Mouse (Mus musculus) heart, adult 2 months (tissue): ENCODE measurements around the gene Iscu. TPM values are rescaled to one million over a fixed set of nuclear protein-coding genes. Genes with fewer than 3 reads are reported as not detected.

ENCODE experiments used
- DNase-seq, 2 experiments: peaks; one replicate each; pipeline ENCODE4 v3.0.0; 2021
- H3K27ac ChIP-seq: fragments of 200-600 bp; 2 replicates; pipeline ENCODE4 v1.8.1; 2022
- H3K27me3 ChIP-seq: fragments of 200-500 bp; 2 replicates; pipeline ENCODE4 v1.6.1; 2012; ENCODE audit warnings: mild to moderate bottlenecking, low read length, inconsistent platforms, mixed read lengths; ENCODE audit not compliant: control insufficient read depth, insufficient read depth
- H3K36me3 ChIP-seq: fragments of 200-500 bp; 2 replicates; pipeline ENCODE4 v1.6.1; 2012; ENCODE audit warnings: low read length, inconsistent platforms; ENCODE audit not compliant: control insufficient read depth, insufficient read depth
- H3K4me1 ChIP-seq: fragments of 200-500 bp; 2 replicates; pipeline ENCODE4 v1.6.1; 2011; ENCODE audit warnings: low read length; ENCODE audit not compliant: control insufficient read depth, insufficient read depth
- H3K4me3 ChIP-seq: fragments of 200-600 bp; 2 replicates; pipeline ENCODE4 v1.8.1; 2022
- H3K79me2 ChIP-seq: fragments of 200-500 bp; replicated peaks from 2 replicates; pipeline ENCODE4 v1.6.1; 2012; ENCODE audit warnings: mild to moderate bottlenecking, inconsistent platforms, low read length, moderate library complexity, mixed read lengths; ENCODE audit not compliant: control insufficient read depth, insufficient read depth
- H3K9ac ChIP-seq: fragments of 200-500 bp; 2 replicates; pipeline ENCODE4 v1.6.1; 2012; ENCODE audit warnings: low read depth, mild to moderate bottlenecking, control low read depth, inconsistent platforms, low read length, mixed read lengths
- CTCF ChIP-seq: fragments of 200-600 bp; IDR thresholded peaks from 2 replicates; pipeline ENCODE4 v1.8.1; 2022; ENCODE audit warnings: antibody characterized with exemption, mild to moderate bottlenecking, moderate library complexity
- EP300 ChIP-seq: fragments of 200-500 bp; IDR thresholded peaks from 2 replicates; pipeline ENCODE4 v1.6.1; 2011; ENCODE audit warnings: low read depth, low read length, control low read depth; ENCODE audit not compliant: insufficient read depth
- POLR2A ChIP-seq: fragments of 200-500 bp; IDR thresholded peaks from 2 replicates; pipeline ENCODE4 v1.6.1; 2011; ENCODE audit warnings: mild to moderate bottlenecking, low read depth, low read length, control low read depth; ENCODE audit not compliant: insufficient read depth
- WGBS: fragments of 180-500 bp; shearing (Covaris S2); methylation state at CpG from one replicate; pipeline ENCODE4 v1.1.7; 2018; 5-methylcytosine and 5-hydroxymethylcytosine counted together
- intact Hi-C: fragments of 180-260 bp; cut with DNase I; formaldehyde crosslinking; loops from one replicate; pipeline ENCODE4 v1.15.1; 2025
- polyA plus RNA-seq: library from polyadenylated mRNA; depleted of rRNA; stranded (reverse); fragments of >200 nt; gene quantifications from 2 replicates; pipeline ENCODE4 v1.2.3, GENCODE M21; 2012
- total RNA-seq, 2 experiments: library from RNA; stranded (reverse); gene quantifications; 2 replicates each; pipeline ENCODE4 v1.2.3; 2021

The Iscu gene
- total and polyA plus RNA-seq, 3 experiments, result 168 to 202 (median 176) TPM

DNA sequence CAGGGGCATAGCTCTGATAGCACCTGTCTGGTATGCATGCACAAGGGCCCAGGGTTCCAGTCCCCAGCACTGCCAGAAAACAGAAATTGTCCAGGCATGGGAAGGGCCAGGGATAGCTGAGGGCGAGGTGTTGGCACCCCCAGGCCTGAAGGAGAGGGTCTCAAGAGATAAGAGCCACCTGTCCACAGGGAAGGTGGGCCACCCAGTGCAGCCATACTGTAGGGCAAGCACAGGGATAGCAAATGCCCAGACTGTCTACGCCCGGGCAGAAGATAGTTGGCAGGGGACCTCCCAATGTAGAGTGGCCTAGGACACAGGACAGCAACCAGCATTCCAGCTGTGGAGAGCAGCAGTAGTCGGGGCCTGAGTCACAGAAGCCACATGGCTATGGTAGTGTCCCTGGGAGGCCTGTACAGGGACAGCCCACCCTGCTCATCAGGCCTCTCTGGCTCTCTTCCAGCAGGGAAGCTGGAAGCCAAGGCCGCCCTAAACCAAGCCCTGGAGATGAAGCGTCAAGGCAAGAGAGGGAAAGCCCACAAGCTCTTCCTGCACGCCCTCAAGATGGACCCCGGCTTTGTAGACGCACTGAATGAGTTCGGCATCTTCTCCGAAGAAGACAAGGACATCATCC, 34.8 kb upstream of the Iscu start:
- TF ChIP-seq EP300, result no peak
- Histone ChIP-seq H3K4me1 (peaks cover 5% of the 10 kb centered on the region; the same call in 1 of the 2 replicates), H3K27me3 (no peaks in the 10 kb centered on the region), H3K9ac (no peak overlapping the region), H3K4me3 (no peak overlapping the region), H3K79me2 (no peaks in the 10 kb centered on the region), H3K27ac (no peak overlapping the region), H3K36me3 (no peaks in the 10 kb centered on the region)
- no peak for DNase-seq
- intact Hi-C loops, result loop anchor here (2.0 kb wide), 1 partner anchor 33 kb away; no protein-coding TSS in a partner anchor
- WGBS, result 83% methylated on average over 11 of the region's 11 CpGs

DNA sequence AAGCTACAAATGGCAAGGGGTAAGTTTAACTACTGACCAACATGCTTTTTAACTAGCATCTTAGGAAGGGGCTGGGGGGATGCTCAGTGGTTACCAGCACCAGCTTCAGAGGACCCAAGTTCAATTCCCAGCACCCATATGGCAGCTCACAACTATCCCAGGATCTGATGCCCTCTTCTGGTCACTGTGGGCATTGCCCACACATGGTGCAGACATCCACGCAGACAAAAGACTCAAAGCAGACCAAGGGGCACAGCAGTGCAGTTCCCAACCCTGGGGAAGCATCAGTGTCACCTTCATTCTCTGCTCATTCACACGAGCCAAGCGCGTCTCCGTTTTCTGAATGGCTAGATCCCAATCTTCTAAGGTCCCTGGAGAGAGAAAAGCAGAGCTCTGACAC, 24.9 kb upstream of the Iscu start:
- WGBS, result 96% methylated on average over 5 of the region's 5 CpGs

GRCm38 (mm10) chr5:113748556-113749331, 23.8 kb upstream of the Iscu start:
- H3K27me3 ChIP-seq, result no peaks in the 10 kb centered on the region
- H3K36me3 ChIP-seq, result no peaks in the 10 kb centered on the region
- H3K4me1 ChIP-seq, result 0 out of 2 replicates have a peak, but pooled peaks cover 1% of the 10 kb centered on the region
- H3K4me3 ChIP-seq, result no peak overlapping the region
- no peak overlapping the region for H3K27ac ChIP-seq
- no peak overlapping the region for H3K9ac ChIP-seq
- intact Hi-C loops, result no loop called here
- TF ChIP-seq EP300 (no peak), CTCF (no peak), POLR2A (no peak)
- H3K79me2 ChIP-seq, result no peaks in the 10 kb centered on the region
- 95% methylated on average over 13 of the region's 13 CpGs for WGBS
- DNase-seq, result no peak

More for the DNA sequence above, 24.9 kb upstream of the Iscu start:
- Histone ChIP-seq H3K27me3 (no peaks in the 10 kb centered on the region), H3K36me3 (no peaks in the 10 kb centered on the region), H3K4me3 (no peak overlapping the region), H3K9ac (no peak overlapping the region), H3K27ac (no peak overlapping the region), H3K4me1 (0 out of 2 replicates have a peak, but pooled peaks cover 1% of the 10 kb centered on the region), H3K79me2 (no peaks in the 10 kb centered on the region)
- no peak for DNase-seq
- TF ChIP-seq CTCF, result peak; percentile 38
- no peak for TF ChIP-seq EP300
- intact Hi-C loops, result no loop called here

DNA sequence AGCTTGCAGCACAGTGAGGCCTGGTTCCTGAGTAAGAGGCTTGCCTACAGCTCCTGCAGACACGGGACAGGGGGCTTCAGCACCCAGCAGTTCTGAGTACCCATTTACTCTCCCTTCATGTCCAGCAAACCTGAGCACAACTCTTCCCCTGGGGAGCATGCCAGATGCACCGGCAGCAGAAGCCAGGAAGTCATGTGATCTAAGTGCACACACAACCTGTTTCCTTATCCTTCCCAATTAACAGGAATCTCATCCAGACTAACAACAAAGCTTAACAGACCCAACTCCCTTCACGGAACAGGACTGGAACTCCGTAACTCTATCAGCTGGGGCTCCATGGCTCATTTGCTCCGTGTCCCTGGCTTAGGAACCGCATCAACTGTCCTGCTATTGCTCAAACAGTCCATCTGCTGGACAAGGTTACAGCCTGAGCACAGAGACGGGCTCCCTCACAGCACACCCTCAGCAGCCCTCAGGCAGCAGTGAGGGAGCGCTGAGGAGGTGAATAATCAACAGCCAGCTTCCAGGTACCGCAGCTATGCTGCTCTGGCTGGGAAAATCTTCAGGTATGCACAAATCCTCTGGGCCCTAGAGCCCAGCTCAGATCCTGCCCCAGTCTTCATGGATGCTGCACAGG, 20.9 kb upstream of the Iscu start:
- H3K4me3 ChIP-seq, result no peak overlapping the region
- intact Hi-C loops, result no loop called here
- H3K27me3 ChIP-seq, result no peaks in the 10 kb centered on the region
- H3K36me3 ChIP-seq, result no peaks in the 10 kb centered on the region
- TF ChIP-seq POLR2A (no peak), EP300 (no peak), CTCF (no peak)
- H3K4me1 ChIP-seq, result 0 out of 2 replicates have a peak, but pooled peaks cover 1% of the 10 kb centered on the region
- DNase-seq, result no peak
- no peak overlapping the region for H3K27ac ChIP-seq
- H3K79me2 ChIP-seq, result no peaks in the 10 kb centered on the region
- H3K9ac ChIP-seq, result no peak overlapping the region
- WGBS, result 61% methylated on average over 9 of the region's 9 CpGs

- no peak for DNase-seq
- intact Hi-C loops, result no loop called here
- WGBS, result 88% methylated on average over 15 of the region's 15 CpGs
These were observed 17.1 kb upstream of the Iscu start for GRCm38 (mm10) chr5:113755347-113756030.

More at GRCm38 (mm10) chr5:113755347-113756030, 17.1 kb upstream of the Iscu start:
- H3K36me3 ChIP-seq, result no peaks in the 10 kb centered on the region
- no peaks in the 10 kb centered on the region for H3K27me3 ChIP-seq
- no peak overlapping the region for H3K27ac ChIP-seq
- H3K4me1 ChIP-seq, result 0 out of 2 replicates have a peak, but pooled peaks cover 1% of the 10 kb centered on the region
- H3K79me2 ChIP-seq, result no peaks in the 10 kb centered on the region
- H3K4me3 ChIP-seq, result no peak overlapping the region
- no peak for TF ChIP-seq POLR2A
- TF ChIP-seq CTCF, result no peak
- TF ChIP-seq EP300, result no peak
- H3K9ac ChIP-seq, result no peak overlapping the region
